Mouse (Mus musculus): Measurements from ENCODE around the gene Piwil4.

GRCm38 (mm10) chr9:14666071-14666470 is 74.5 kb downstream of the Piwil4 start:
- TF ChIP-seq GATA1 (IDR thresholded peaks at IDR 0.05; ENCODE audit: borderline replicate concordance, low read length) (no peak), FLI1 (IDR thresholded peaks at IDR 0.05; ENCODE audit: low read length) (no peak)

All from megakaryocyte, embryonic 14.5 days (primary cell).